Mouse (Mus musculus) lung, postnatal 0 days (tissue): ENCODE data around the gene Pfpl.

Experiments used
- CTCF ChIP-seq: IDR thresholded peaks from 2 replicates; pipeline ENCODE4 v1.5.1; 2016; ENCODE audit warnings: antibody characterized with exemption, mild to moderate bottlenecking
- EP300 ChIP-seq: IDR thresholded peaks from 2 replicates; pipeline ENCODE4 v1.6.1; 2016; ENCODE audit warnings: antibody characterized with exemption, mild to moderate bottlenecking, control low read depth

GRCm38 (mm10) chr19:12472381-12472976 lies 44.8 kb downstream of the Pfpl start:
- TF ChIP-seq EP300 (no peak), CTCF (no peak)
